Mouse (Mus musculus): Measurements from ENCODE around the gene Slc5a3. TPM values are rescaled to one million over a fixed set of nuclear protein-coding genes. Genes with fewer than 3 reads are reported as not detected.
A peak's percentile ranks its signal among the peaks of the same experiment; 100 is the strongest.
"Not testable (repeated sequence)": the region's sequence is repeated elsewhere in the genome, so short reads cannot be mapped to it uniquely, and the experiment has no call there.

Gene Slc5a3
- total RNA-seq, 4 experiments from 2014 or later, result 28.5 to 51.7 (median 35.6) TPM

DNA sequence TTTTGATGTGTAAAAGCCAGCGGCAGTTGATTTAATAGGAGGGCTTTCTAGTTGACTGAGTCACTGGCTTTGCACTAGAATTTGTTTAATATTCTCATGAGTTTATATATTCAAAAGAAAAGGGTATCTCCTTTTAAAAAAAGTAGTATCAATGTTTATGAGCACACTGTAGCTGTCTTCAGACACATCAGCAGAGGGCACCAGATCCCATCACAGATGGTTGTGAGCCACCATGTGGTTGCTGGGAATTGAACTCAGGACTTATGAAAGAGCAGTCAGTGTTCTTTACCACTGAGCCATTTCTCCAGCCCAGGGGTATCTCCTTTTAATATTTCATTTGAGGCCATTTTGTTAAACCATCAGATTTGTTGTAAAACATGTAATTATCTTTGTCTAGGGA is 4.7 kb downstream of the Slc5a3 start:
- no peak for DNase-seq

DNA sequence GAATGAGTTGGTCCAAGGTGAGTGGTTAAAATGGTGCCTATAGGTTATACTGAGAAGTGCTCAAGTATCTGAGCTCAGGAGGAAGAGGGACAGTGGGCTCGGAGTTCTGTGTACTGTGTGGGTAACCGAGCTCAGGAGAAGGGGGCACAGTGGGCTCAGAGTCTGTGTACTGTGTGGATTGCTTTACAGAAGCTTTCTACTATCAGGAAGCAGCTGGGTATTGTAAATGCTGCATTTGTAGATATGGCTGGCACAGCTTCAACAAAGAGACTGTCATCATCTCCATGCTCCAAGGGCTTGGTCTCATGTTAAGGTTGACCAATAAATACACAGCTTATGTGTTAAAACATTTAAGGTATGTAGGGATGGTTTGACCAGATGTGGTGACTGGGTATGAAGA is 6.7 kb downstream of the Slc5a3 start:
- DNase-seq, result no peak

DNA sequence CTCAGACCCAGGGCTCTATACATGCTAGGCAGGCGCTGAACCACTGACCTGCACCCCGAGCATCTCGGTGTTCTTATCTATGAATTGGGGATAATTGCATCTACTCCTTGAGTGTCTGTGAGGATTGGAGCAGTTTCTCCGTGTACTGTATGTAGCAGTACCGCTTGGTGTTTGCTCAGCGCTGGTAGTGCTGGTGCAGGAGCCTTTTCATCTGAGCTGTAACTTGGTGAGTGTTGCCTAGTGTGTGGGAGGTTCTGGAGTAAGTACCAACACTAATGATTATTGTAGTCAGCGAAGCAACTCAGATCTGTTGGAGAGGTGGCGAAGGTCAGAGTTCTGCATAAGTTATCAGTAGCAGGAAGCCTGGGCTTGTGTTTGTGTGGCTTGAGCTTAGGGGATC is 12.2 kb downstream of the Slc5a3 start:
- no peak for DNase-seq

DNA sequence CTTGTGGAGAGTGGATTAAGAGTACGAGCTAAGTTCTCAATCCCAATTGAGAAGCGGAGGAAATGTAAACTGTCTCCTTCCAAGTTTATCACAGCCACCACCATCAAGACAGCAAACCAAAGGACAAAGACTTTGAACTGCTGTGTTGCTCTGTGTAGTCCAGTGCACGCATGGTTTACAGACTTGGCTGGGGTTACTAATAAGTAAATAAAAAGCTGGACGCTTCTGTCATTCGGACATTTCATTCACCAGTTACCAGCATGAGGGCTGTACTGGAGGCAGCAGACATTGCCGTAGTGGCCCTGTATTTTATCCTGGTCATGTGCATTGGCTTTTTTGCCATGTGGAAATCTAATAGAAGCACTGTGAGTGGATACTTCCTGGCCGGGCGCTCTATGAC is 18.7 kb downstream of the Slc5a3 start:
- DNase-seq, result no peak

DNA sequence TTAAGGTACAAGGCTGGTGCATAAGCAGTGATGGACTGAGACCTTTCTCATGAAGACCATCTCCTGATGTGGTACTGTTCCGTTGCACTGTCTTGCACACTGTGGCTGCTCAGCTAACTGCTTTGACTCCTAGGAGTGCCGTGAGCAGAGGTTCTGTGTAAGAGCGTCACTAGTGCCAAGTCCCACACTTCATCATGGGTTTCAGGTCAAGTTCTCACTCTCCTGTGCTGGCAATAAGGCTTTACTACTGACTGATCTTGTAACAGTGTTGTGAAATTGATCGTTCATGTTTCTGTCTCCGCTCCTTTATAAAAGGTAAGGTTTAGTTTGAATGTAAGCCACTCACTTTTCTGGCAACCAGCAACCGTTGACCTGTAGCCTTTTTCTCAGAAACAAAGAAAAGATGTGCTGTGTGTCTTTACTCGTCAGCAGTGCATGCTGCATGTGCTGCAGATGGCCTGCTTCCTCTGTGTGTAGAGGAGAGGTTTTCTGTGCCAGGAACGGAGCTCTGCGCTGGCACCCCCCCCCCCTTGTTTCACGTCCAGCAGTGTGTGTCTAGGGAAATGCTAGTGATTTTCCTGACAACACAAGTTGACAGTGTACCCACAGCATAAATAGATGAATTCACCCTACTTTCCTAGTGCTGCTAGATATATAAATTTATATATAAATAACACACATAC is 25.8 kb downstream of the Slc5a3 start:
- no peak for DNase-seq

DNA sequence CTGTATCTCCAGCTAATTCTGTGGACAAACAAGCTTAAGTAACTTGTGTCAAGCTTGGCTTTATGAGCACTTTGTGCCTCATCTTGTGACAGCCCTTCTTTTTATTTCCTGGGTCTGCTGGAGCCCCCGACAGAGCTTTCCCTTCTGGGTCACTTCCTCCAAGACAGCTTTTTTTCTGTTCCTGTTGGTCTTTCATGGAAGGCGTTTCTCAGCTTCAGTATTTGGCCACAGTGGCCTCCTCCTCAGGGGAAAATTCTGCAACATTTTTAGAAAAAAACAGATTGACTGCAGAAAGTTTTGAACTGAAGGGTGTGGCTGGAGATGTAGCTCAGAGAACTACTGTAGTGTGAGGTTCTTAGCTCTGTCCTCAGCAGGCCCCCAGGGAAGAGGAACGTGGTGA is 31.1 kb downstream of the Slc5a3 start:
- no peak for DNase-seq

DNA sequence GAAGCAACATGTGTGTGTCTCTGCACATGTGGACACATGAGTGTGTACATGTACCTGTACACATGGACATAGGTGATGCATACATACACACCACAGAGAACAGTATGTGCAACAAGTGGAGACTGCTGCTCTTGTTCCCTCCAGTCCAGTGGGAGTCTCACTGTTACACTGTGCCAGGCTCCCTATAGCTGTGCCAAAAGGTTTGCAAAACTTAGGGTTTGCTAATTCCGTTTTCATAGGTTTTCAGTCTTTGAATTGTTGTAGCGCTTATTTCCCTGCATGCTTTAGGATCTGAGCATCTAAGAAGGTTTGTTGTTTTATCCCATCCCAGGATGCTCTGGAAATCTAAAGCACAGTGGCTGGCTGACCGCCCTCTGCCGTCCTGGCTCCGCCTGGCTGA is 33.8 kb downstream of the Slc5a3 start:
- no peak for DNase-seq

DNA sequence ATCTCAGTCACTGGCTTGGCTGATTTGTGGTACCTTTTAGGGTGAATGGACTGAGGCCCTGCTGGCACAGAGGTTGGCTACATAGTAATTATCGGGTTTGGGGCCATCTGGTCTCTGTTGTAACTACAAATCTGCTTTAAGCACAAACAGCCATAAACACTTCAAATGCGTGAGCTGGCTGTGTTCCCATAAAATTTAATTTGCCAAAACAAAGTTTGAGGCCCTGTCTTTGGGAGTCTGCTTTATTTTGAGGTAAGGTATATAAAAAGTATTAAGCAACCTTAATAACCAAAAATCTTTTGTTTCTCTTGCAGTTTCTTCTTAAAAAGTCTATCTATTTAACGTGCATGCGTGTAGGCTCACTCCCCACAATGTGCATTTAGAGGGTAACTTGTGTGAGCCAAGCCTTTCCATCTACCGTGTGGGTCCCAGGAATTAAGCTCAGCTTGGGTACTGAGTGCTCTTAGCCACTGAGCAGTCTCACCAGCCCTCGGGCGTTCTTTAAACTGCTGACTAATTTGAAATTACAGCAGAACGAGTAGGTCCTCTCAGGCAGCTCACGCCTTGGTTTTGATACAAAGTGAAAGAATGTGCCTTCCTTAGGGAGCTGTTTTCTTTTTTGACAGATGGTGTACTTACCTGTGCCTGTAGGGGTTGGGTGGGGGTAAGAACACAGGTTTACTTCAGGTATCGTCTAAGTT is 40.4 kb downstream of the Slc5a3 start:
- DNase-seq, result no peak

DNA sequence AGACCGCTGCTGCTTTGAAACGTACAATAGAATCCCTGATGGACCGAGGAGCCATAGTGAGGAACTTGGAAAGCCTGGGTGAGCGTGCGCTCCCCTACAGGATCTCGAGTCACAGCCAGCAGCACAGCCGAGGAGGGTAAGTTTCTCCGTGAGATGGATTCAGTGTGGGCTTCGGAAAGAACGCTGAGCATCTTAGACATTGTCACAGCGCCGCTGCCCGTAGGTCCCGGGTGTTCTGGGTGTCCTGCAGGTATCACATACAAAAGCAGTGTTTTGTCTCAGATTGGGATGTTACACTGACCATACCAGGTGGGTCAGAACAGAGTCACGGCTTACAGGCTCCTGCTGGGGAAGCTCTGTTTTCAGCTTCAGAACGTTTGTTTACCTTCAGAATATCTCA is 41.5 kb downstream of the Slc5a3 start:
- no peak for DNase-seq

DNA sequence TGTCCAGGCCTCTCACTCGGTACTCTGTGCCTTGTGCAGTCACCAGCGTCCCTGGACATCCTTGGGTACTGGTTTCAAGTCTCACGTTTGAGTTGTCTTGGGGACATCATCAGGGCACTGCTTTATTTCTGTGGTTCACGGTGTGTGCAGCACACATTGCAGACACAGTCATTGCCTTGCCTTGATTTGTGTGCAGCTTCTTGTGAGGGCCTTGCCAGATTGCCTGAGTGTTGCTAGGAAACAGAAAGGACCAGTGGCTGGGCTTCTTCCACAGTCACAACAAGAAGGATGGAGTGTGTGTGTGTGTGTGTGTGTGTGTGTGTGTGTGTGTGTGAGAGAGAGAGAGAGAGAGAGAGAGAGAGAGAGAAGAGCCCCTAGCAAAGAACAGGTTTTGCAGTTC is 42.0 kb downstream of the Slc5a3 start:
- DNase-seq, result no peak

DNA sequence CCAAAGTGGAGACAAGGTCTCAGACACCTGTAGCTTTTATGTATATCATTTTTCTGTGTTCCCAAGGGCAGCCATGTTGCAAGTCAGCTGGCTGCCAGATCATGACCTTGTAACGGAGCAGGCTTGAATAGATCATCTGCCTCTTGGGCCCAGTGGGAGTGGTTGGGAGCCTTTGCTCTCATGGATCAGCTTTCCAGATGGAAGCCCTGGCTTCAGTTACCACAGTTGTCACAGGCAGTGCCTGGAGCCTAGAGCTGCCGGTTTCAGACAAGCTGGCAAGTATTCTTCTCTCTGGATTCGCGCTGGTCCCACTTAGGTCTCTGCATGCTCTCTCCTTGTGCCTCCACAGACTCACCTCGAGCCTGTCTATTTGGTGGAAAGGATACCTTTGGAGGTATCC is 44.0 kb downstream of the Slc5a3 start:
- DNase-seq, result peak; percentile 52

DNA sequence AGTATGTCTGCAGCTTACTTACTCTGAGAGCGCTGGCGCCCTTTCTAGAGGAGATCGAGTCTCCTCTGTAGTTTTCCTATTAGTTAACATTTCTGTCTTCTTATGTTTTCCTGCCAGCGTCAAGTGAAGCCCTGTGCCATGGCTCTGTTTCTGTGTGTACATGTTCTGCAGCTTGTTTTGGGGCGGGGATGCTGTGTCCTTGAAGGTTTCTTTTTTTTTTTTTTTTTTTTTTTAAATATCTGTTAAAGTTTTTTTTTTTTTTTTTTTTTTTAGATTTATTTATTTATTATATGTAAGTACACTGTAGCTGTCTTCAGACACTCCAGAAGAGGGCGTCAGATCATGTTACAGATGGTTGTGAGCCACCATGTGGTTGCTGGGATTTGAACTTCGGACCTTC is 44.8 kb downstream of the Slc5a3 start:
- DNase-seq, result not testable (repeated sequence)

DNA sequence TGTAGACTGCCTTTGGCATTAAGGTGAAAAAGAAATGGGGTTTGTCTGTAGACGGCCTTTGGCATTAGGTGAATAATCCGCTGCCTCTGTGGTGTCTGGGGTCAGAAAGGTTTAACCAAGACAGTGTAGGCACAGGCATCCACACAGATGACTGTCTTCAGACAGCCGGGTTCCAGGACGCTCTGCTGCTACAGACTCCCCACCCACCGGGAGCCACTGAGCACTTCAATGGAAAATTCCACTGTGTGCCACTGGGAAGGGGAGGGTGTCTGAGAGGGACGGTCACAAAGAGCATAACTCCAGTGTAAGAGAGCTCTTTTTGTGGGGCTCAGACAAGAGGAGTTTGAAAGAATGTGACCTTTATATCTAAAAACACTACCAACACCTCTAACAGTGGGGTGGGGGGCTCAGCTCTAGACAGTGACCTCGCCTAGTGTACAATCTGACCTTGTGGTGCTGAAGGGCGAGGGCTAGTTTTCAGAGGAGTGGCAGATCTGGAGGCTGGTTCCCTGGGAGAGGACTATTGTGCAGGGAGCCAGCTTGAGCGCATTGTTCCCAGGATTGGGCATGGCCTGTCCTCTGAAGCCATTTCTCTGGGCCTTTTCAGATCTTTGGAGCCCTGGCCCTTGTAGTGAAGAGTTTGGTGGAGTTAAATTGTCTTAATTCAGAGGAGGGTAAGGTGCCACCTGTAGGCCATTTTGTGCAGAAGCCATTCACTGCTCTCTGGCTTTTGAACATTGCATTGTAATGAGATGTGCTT is 45.6 kb downstream of the Slc5a3 start:
- DNase-seq, result peak; percentile 64

DNA sequence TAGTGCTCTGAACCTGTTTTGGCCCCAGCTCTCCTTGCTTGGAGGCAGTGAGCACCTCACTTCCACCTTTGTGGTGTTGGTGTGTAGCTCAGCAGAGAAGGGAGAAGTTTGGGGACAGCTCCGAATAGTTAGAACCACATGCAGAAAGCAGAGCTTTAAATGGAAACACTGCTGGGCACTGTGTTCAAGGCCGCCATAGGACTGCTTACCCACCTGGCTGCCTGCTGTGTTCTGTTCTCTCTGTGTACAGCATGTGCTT is 46.1 kb downstream of the Slc5a3 start:
- DNase-seq, result no peak

DNA sequence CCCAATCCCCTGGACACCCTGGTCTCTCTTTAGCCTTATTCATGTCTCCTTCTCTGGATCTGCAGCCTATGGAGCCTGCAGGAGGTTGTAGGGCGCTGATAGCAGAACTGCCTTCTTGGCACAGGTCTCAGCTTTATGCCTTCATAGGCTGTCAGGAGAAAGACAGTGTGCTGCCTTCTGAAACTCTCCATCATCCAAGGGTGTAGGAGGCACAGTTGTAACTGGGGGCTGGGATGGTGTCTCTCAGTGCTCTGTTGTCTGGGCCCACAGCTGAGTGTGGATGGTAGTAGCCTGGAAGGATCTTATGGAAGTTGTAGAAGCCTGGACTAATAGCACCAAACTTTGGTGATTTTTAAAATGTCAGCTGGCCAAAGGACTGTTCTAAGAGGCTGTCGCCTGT is 46.8 kb downstream of the Slc5a3 start:
- DNase-seq, result no peak

DNA sequence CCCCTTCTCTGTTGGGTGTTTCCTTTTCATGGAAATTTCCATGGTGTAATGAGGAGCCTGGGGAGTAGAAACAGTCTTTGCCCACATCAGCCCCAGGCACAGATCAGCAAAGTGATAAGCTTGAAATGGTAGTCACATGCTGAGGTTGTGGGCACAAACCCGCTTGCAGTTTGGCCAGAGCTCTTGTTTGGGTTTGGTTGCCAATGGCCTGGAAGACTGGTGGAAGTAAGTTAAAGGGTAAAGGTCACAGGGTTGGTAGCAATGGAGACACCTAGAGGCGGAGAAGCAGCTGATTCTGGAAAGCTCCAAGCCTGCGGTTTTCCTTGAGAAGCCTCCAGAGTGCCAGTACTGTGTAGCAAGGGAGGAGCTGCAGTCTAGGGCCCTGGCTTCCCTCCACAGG is 47.5 kb downstream of the Slc5a3 start:
- no peak for DNase-seq

DNA sequence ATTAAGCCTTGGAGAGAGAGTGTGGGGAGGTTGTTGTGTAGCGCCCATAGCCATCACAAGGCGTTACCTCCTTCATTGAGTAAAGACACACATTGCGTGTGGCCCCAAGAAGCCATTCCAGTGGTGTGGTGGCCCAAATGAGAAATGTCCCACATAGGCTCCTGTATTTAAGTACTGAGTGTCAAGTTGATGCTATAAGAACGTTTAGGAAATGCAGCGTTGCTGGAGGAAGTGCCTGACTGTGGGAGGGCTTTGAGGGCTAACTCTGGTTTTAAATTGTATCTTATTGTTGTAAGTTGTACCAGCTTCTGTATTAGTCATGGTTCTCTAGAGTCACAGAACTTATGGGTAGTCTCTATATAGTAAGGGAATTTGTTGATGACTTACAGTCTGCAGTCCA is 49.2 kb downstream of the Slc5a3 start:
- DNase-seq, result no peak

DNA sequence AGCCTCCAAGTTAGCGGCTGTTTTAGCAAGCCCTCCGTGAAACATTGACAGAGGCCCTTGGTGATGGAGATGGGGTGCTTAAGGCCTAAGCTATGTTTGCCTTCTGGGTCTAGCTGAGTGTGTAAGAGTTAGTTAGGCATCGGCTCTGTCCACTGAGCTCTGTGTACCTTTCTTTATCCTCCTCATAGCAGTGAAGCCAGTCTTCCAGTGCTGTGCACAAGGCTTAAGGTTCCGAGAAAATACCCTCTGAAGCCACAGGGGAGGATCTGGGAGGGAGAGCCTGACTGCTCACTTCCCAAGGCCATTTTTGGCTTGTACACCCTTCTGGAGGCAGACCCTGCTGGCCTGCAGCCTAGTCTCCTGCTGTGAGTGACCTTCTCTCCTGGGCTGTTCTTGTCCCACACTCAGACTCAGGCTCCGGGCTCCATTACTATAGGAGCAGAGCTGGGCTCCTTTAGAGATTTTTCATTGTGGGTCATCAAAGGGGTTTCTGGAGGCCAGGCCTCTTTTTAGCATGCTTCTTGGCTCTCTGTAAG is 56.7 kb downstream of the Slc5a3 start:
- peak; percentile 65 for DNase-seq

DNA sequence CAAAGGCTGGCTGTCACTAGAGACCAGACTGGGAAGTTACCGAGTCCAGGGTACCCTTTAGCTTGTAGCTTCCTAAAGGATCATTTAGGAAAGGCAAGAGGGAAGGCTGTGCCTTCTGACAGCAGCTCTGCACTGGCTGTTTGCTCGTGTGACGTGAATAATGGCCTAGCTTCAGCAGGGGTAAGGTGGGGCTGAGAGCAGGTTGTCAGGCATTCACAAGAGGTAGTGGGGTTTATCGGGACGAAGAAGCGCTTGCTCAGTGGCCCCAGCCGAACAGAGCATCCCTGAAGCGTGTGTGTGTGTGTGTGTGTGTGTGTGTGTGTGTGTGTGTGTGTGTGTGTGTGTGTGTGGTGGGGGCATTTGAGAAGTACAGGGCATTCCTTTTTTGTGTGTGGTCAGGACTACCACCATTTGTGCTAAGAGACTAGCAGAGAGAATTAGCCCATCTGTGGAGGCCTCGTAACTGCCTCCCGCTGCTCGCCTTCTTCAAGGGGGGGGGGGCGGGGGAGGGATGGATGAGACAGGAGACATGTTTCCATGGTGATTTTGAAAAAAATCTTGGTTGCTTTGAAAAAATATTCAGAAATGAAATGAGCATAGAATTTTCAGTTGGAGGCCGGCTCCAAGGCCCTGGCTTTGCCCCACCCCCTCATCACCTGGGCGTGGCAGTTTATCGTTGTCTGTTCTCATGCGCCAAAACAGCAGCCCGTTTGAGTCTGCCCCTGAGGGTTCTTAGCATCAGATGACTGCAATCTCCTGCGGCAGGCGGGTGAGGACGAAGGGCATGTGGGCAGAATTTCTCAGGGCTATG is 57.7 kb downstream of the Slc5a3 start:
- DNase-seq, result peak; percentile 53

DNA sequence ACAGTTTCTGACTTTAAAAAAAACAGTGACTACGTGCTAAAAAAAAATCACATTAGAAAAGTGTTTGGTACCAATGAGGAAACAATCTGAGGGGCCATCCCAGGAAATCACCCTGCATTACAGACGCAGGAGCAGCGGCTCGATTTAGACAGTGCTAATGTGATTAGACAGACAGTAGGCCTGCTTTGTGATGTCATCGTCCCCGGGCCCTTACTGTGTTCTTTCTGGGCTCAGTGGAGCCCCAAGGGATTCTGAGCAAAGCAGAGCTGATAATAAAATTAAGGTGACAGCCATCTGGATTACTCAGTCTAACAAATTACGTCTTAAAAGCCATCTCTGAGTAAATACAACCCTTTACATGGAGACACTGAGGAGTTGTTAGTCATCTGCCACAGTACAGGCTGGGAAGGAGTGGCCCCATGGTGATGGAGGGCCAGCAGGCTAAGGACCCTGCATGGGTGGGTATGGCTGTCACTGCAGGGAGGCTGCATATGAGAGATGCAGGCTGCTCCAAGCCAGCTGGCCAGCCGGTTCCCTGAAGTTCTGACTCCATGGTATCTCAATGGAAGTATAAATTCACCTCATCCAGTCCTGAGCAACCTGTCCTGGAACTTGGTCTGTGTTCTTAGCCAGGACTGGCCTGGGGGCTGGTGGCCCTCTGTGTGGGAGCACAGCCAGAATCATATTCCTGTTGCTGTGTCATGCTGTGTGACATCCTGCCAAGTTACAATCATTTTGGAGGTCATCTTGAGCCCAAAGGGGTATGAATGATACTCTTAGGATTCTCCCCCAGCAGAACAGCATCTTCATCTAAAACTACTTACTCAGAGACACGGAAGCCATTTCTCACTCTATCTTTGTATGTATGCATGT is 59.5 kb downstream of the Slc5a3 start:
- DNase-seq, result no peak

DNA sequence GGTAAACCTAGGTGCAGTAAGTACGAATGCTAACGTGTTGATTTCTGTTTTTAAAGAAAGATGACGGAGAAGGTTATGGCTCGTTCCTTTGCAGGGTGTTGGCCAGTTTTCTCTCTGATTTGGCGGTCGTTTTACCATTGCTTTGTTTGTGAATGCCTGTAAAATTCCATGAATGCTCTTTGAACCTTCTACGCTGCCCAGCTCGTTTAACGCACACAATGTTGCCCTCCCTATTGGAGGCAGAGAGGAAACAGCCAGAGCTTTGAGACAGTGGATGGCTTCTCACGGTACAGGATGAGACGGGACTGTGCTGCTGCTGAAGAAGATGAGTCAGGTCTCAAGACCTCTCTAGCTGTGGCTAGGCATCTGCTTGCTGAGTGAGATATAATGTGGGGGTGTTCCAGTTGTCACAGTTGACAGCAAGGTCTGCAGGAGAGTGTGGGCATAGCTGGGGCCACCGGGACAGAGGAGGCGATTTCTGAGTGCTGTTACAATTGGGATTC is 60.9 kb downstream of the Slc5a3 start:
- DNase-seq, result no peak

Measured in adrenal gland, adult 8-10 months (tissue).